Mouse (Mus musculus): ENCODE measurements at regions not wholly inside any gene's neighbourhood (a gene's known extent, or its start where the extent isn't known, plus 50 kb on each side); places are given as distances from the start of the nearest gene placed in this dataset.

DNA sequence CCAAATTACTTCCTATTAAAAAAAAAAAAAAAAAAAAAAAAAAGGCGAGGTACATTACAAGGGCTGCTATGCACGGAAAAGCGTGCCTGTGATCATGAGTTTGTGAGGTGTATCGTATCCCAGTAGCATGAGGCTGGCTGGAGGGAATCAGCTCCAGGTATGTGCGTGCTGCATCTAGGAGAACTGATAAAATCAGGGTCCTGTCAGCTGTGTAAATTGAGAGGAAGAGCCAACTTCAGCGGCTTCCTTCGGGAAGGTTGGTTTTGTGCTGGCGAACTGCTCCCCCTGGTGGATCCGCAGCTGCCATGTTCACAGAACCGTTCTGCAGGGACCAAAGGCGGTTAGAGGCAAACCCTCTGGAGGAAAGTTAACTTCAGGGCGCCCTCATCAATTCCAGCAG, 60.8 kb upstream of the Gm10295 start:
- DNase-seq (ENCODE audit: low spot score in 2 of 2), result peak; percentile 41 to 66

DNA sequence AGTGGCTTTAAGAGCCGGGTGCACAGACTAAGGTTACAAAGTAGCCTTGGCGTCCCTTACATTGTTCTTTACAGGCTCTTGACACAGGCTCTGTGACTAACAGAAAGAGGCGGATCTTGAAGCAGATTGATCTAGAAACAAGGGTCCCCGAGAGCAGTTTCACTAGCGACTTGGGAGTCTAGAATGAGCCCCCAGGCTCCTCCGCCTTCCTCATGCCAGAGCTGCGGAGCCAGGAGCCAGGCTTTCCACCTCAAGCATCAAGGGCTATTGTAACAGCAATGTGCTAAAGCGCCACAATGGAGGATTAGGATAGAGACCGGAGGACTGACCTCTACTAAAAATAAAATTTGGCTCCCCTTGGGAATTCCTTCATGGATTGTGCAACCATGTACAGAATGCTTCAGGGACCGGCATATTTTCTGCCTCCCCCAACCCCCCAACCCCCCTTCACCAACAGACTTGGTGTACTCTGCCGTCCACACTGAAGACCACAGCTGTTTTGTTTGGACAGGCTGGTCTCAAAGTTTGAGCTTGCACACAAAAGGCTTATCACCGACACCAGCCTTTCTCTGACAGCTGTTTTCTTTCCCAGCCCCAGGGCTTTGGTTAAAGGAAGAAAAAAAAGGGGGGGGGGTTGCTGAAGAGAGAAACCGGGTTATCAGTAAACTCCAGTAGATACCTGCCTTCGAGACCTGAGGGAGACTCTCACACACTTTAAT, 60.2 kb upstream of the Gm10295 start:
- no peak for DNase-seq (ENCODE audit: low spot score in 2 of 2)

DNA sequence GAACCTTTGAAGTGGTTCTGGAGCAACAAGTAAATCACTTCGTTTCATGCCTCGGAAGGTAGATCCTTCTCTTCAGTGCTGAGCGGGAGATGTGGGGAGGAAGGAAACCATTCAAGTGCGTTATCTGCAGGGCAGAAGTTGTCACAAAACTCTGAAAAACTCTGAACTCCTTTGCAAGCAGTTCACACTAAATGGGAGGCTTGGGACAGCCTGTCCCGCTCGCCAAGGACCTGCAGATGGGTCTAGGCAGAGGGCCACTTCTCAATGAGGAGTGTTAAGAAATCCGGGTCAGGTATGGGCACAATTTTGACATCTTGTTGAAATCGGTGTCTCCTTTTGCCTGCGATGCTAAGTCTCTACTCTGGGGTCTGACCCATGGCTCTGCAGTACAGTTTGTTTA, 58.6 kb upstream of the Gm10295 start:
- DNase-seq (ENCODE audit: low spot score in 2 of 2), result no peak

GRCm38 (mm10) chr7:71409061-71409460, 57.8 kb upstream of the Gm10295 start:
- DNase-seq (ENCODE audit: low spot score in 2 of 2), result no peak

DNA sequence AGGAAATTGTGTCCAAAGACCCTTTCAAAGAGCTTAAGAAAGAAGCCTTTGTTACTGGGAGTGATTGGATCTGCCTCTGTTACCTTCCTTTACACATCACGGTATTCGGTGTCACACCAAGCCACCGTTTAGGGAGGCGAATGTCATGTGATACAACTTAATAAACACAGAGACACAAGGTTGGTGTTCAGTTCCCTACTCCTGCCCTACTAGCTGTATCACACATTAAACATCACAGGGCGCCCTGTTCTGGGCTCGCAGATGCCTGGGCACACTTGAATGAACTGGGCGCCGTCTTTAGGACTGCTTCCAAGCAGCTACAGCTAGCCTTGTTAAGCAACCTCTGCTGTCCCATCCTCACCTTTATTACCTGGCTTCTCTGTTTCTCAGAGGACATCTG, 55.0 kb upstream of the Gm10295 start:
- no peak for DNase-seq (ENCODE audit: low spot score in 2 of 2)

All from frontal cortex, postnatal 14 days (tissue).